In the genomic region with DNA sequence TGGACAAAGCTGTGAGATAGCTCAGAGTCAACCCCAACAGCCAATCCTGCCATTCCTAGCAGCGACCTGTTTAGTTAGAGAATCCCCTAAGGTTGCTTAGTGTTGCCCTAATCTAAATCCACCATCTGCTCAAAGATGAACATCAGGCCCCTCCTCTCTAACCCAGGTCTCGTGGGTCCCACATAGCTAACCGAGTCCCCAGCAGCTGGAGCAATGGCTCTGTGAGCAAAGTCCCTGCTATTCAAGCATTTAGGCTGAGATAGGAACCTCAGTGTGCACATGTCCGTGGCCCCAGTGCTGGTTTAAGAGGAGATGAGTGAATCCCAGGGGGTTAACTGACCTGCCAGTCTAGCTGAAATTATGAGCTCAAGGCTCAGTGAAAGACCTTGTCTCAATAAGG, we compare ENCODE assay signal across 33 mouse cellular contexts. TPM values are rescaled to one million over a fixed set of nuclear protein-coding genes. Genes with fewer than 3 reads are reported as not detected.
DNase-seq lines count a peak whose midpoint lies in the region; ATAC-seq and TF ChIP-seq lines count a peak whose summit lies in the region.
"Had no signal": no experiment of that assay in that cellular context is flagged by ENCODE, and none has a peak within 500 bp of the region (broad histone marks: within the 10 kb centered on the region; RNA-seq: fewer than 3 reads in every experiment).

No protein-coding gene starts in this region.

- peak overlapping the region; percentile 11; the same call in 1 of the 2 replicates for H3K4me3 ChIP-seq in spleen, adult 2 months (ENCODE audit: extremely low read depth, insufficient read depth, insufficient read length)
- H3K4me3 ChIP-seq in forebrain, embryonic 14.5 days (ENCODE audit: low read depth, low read length) = no peak overlapping the region
- H3K4me3 ChIP-seq in forebrain, embryonic 13.5 days = no peak overlapping the region
- H3K4me3 ChIP-seq: gastrocnemius, adult 2 months; heart, embryonic 12.5 days; intestine, embryonic 15.5 days; limb, embryonic 10.5 days; limb, embryonic 15.5 days had no signal

- H3K9me3 ChIP-seq in forebrain, embryonic 14.5 days (replicated peaks; ENCODE audit: control insufficient read depth, low read length) = no peaks in the 10 kb centered on the region
- H3K9me3 ChIP-seq in forebrain, embryonic 13.5 days (replicated peaks) = no peaks in the 10 kb centered on the region
- H3K9me3 ChIP-seq: G1E; heart, embryonic 12.5 days; intestine, embryonic 15.5 days; limb, embryonic 10.5 days; limb, embryonic 15.5 days had no signal

- no peak overlapping the region for H3K9ac ChIP-seq in forebrain, embryonic 14.5 days (ENCODE audit: low read length)
- H3K9ac ChIP-seq in forebrain, embryonic 13.5 days = no peak overlapping the region
- H3K9ac ChIP-seq: heart, embryonic 12.5 days; intestine, embryonic 15.5 days; limb, embryonic 15.5 days; liver, embryonic 14.5 days had no signal

- no peak for ATAC-seq in forebrain, embryonic 14.5 days
- no peak for ATAC-seq in forebrain, embryonic 13.5 days
- ATAC-seq: forebrain, embryonic 16.5 days; hindbrain, embryonic 16.5 days; intestine, embryonic 15.5 days; midbrain, embryonic 16.5 days had no signal

- H3K4me1 ChIP-seq in spleen, adult 2 months (ENCODE audit: control insufficient read depth, insufficient read depth, insufficient read length) = peaks cover 13% of the 10 kb centered on the region; the same call in 1 of the 2 replicates
- no peaks in the 10 kb centered on the region for H3K4me1 ChIP-seq in forebrain, embryonic 14.5 days (ENCODE audit: control insufficient read depth, insufficient read depth, low read length)
- no peaks in the 10 kb centered on the region for H3K4me1 ChIP-seq in forebrain, embryonic 13.5 days
- H3K4me1 ChIP-seq: intestine, embryonic 15.5 days; limb, embryonic 15.5 days had no signal

- TF ChIP-seq POLR2A in spleen, adult 2 months (IDR thresholded peaks at IDR 0.05; ENCODE audit: low read depth, low read length) = no peak

- peak overlapping the region; percentile 93 for H3K27ac ChIP-seq in spleen, adult 2 months (ENCODE audit: insufficient read depth, low read length)
- H3K27ac ChIP-seq in forebrain, embryonic 14.5 days (ENCODE audit: low read depth, low read length) = no peak overlapping the region
- no peak overlapping the region for H3K27ac ChIP-seq in forebrain, embryonic 13.5 days
- H3K27ac ChIP-seq: gastrocnemius, adult 2 months; intestine, embryonic 15.5 days; limb, embryonic 10.5 days; limb, embryonic 15.5 days; liver, embryonic 14.5 days had no signal

- no peak for DNase-seq in spleen, adult 2 months (ENCODE audit: low read depth in 1 of 2, low spot score in 2 of 2)
- DNase-seq in spleen, adult 18-20 months = no peak
- peak; percentile 12 for DNase-seq in retina, embryonic 14.5 days (ENCODE audit: low spot score)
- DNase-seq in thymus, postnatal 0 days (ENCODE audit: low spot score) = peak; percentile 74
- peak; percentile 55 for DNase-seq in thymus, postnatal 4 days
- no peak for DNase-seq in forebrain, embryonic 14.5 days (ENCODE audit: low spot score)
- no peak for DNase-seq in cerebellum, postnatal 10 days
- DNase-seq: adrenal gland, postnatal 10 days; cerebellum, adult 18-20 months; cerebellum, postnatal 14 days; gastrocnemius, adult 2 months; gastrocnemius, postnatal 36 days; heart, adult 18-20 months; heart, postnatal 14 days; kidney, adult 2 months; kidney, postnatal 4 days; lung, adult 2 months; lung, postnatal 14 days had no signal

- H3K27me3 ChIP-seq in spleen, adult 2 months (ENCODE audit: control insufficient read depth, insufficient read depth, low read length) = no peaks in the 10 kb centered on the region
- H3K27me3 ChIP-seq in forebrain, embryonic 14.5 days (replicated peaks; ENCODE audit: control insufficient read depth, insufficient read depth, low read length) = no peaks in the 10 kb centered on the region
- H3K27me3 ChIP-seq in forebrain, embryonic 13.5 days = 0 out of 2 replicates have a peak, but pooled peaks cover 3% of the 10 kb centered on the region
- H3K27me3 ChIP-seq: heart, embryonic 12.5 days; intestine, embryonic 15.5 days; limb, embryonic 15.5 days had no signal

- TF ChIP-seq CTCF in spleen, adult 2 months (IDR thresholded peaks at IDR 0.05; ENCODE audit: extremely low read depth, insufficient read depth, insufficient read length, insufficient replicate concordance) = no peak

- H3K36me3 ChIP-seq in spleen, adult 2 months (ENCODE audit: control insufficient read depth, insufficient read depth, low read length) = peaks cover 2% of the 10 kb centered on the region; the same call in 1 of the 2 replicates
- H3K36me3 ChIP-seq in forebrain, embryonic 14.5 days (ENCODE audit: control insufficient read depth, insufficient read depth, low read length) = no peaks in the 10 kb centered on the region
- no peaks in the 10 kb centered on the region for H3K36me3 ChIP-seq in forebrain, embryonic 13.5 days (ENCODE audit: poor library complexity, severe bottlenecking)
- H3K36me3 ChIP-seq: G1E; heart, embryonic 12.5 days; intestine, embryonic 15.5 days; limb, embryonic 10.5 days; limb, embryonic 15.5 days had no signal

- H3K4me2 ChIP-seq in forebrain, embryonic 14.5 days (ENCODE audit: low read length) = no peak overlapping the region
- H3K4me2 ChIP-seq in forebrain, embryonic 13.5 days = no peak overlapping the region
- H3K4me2 ChIP-seq: heart, embryonic 12.5 days; intestine, embryonic 15.5 days; limb, embryonic 15.5 days had no signal

- 26% methylated on average over 4 of the region's 4 CpGs for WGBS in spleen, adult 2 months
- 64% methylated on average over 4 of the region's 4 CpGs for WGBS in forebrain, embryonic 14.5 days
- WGBS in forebrain, embryonic 13.5 days = 74% methylated on average over 4 of the region's 4 CpGs

RNA-seq across cellular contexts. Expression of a gene that starts 0.4 kb away (rescaled TPM):
- polyA plus RNA-seq in spleen, adult 2 months (2012; rRNA removed) = 27.4 and 29.1 TPM in 2 replicates
- polyA plus RNA-seq in thymus, postnatal 0 days (2015; fragmentation: Nextera tagmentation; extraction: Ambion mirVana) = 101 and 108 TPM in 2 replicates
- polyA plus RNA-seq in forebrain, embryonic 14.5 days (2014; fragmentation: Nextera tagmentation; extraction: Ambion mirVana) = not detected in 2 replicates
- polyA plus RNA-seq in forebrain, embryonic 13.5 days (2015; fragmentation: Nextera tagmentation; extraction: Ambion mirVana) = not detected in 2 replicates
- polyA plus RNA-seq: brain, embryonic 14.5 days; cortical plate, adult 2 months; embryonic facial prominence, embryonic 11.5 days; forebrain, embryonic 16.5 days; G1E; hindbrain, embryonic 11.5 days; hindbrain, embryonic 16.5 days; midbrain, embryonic 16.5 days; neural tube, embryonic 11.5 days had no signal

RNA-seq across cellular contexts. Expression of a gene that starts 22.1 kb away (rescaled TPM):
- polyA plus RNA-seq in spleen, adult 2 months (2012; rRNA removed) = 63.8 and 65.8 TPM in 2 replicates
- polyA plus RNA-seq in thymus, postnatal 0 days (2015; fragmentation: Nextera tagmentation; extraction: Ambion mirVana) = 3.5 and 3.6 TPM in 2 replicates
- polyA plus RNA-seq in forebrain, embryonic 14.5 days (2014; fragmentation: Nextera tagmentation; extraction: Ambion mirVana) = 5.2 and 6.0 TPM in 2 replicates
- polyA plus RNA-seq in forebrain, embryonic 13.5 days (2015; fragmentation: Nextera tagmentation; extraction: Ambion mirVana) = 4.7 and 4.8 TPM in 2 replicates
- polyA plus RNA-seq: G1E had no signal

RNA-seq across cellular contexts. Expression of a gene that starts 39.2 kb away (rescaled TPM):
- 23.3 and 23.4 TPM in 2 replicates for polyA plus RNA-seq in spleen, adult 2 months (2012; rRNA removed)
- 13.9 and 14.4 TPM in 2 replicates for polyA plus RNA-seq in thymus, postnatal 0 days (2015; fragmentation: Nextera tagmentation; extraction: Ambion mirVana)
- 16.1 and 18.5 TPM in 2 replicates for polyA plus RNA-seq in forebrain, embryonic 14.5 days (2014; fragmentation: Nextera tagmentation; extraction: Ambion mirVana)
- polyA plus RNA-seq in forebrain, embryonic 13.5 days (2015; fragmentation: Nextera tagmentation; extraction: Ambion mirVana) = 14.5 TPM in 2 replicates

RNA-seq across cellular contexts. Expression of a gene that starts 49.4 kb away (rescaled TPM):
- polyA plus RNA-seq in spleen, adult 2 months (2012; rRNA removed) = 0.25 and 0.42 TPM in 2 replicates
- polyA plus RNA-seq in thymus, postnatal 0 days (2015; fragmentation: Nextera tagmentation; extraction: Ambion mirVana) = 0.04 and 0.05 TPM in 2 replicates
- polyA plus RNA-seq in forebrain, embryonic 14.5 days (2014; fragmentation: Nextera tagmentation; extraction: Ambion mirVana) = 0.62 and 0.66 TPM in 2 replicates
- polyA plus RNA-seq in forebrain, embryonic 13.5 days (2015; fragmentation: Nextera tagmentation; extraction: Ambion mirVana) = 0.33 and 0.43 TPM in 2 replicates
- polyA plus RNA-seq: G1E; heart, embryonic 12.5 days had no signal

RNA-seq across cellular contexts. Expression of a gene that starts 51.2 kb away (rescaled TPM):
- polyA plus RNA-seq in spleen, adult 2 months (2012; rRNA removed) = 0.09 and 0.14 TPM in 2 replicates
- polyA plus RNA-seq in thymus, postnatal 0 days (2015; fragmentation: Nextera tagmentation; extraction: Ambion mirVana) = 0.15 and 0.48 TPM in 2 replicates
- polyA plus RNA-seq in forebrain, embryonic 14.5 days (2014; fragmentation: Nextera tagmentation; extraction: Ambion mirVana) = 0.74 and 0.94 TPM in 2 replicates
- polyA plus RNA-seq in forebrain, embryonic 13.5 days (2015; fragmentation: Nextera tagmentation; extraction: Ambion mirVana) = 0.53 and 0.88 TPM in 2 replicates
- polyA plus RNA-seq: G1E had no signal

Comparison
In these comparisons a context has a peak if more than half of its experiments do, and no peak if none do; other contexts are left out.
1. DNase-seq: peak in retina, embryonic 14.5 days (single experiment), thymus, postnatal 0 days (single experiment) and thymus, postnatal 4 days (single experiment); none in spleen, adult 2 months (0 of 2), spleen, adult 18-20 months (0 of 2), forebrain, embryonic 14.5 days (single experiment) and cerebellum, postnatal 10 days (0 of 2).
2. RNA of a gene that starts 0.4 kb away (polyA plus RNA-seq): 101 to 108 TPM in thymus, postnatal 0 days and 27.4 to 29.1 TPM in spleen, adult 2 months; not detected in forebrain, embryonic 13.5 days and not detected in forebrain, embryonic 14.5 days; every median in the first group is over 10 times any median in the second.